Mouse (Mus musculus) myocyte (in vitro differentiated cells): ENCODE data around the gene Slc44a1. TPM values are rescaled to one million over a fixed set of nuclear protein-coding genes. Genes with fewer than 3 reads are reported as not detected.

Source experiments
- H3K27me3 ChIP-seq: one replicate; pipeline ENCODE4 v1.6.1; 2011; ENCODE audit not compliant: control insufficient read depth, insufficient read depth, insufficient read length
- H3K36me3 ChIP-seq: one replicate; pipeline ENCODE4 v1.6.1; 2011; ENCODE audit not compliant: control insufficient read depth, insufficient read depth
- H3K4me2 ChIP-seq: one replicate; pipeline ENCODE4 v1.6.1; 2011; ENCODE audit warnings: low read depth, control low read depth
- H3K4me3 ChIP-seq: one replicate; pipeline ENCODE4 v1.5.1; 2011; ENCODE audit warnings: mild to moderate bottlenecking, control low read depth, moderate library complexity
- H3K79me2 ChIP-seq: one replicate; pipeline ENCODE4 v1.6.1; 2011; ENCODE audit not compliant: control insufficient read depth, insufficient read depth
- H3ac ChIP-seq: one replicate; pipeline ENCODE4 v1.6.1; 2011; ENCODE audit not compliant: control insufficient read depth, insufficient read length
- CEBPB ChIP-seq: IDR thresholded peaks from 2 replicates; pipeline ENCODE4 v1.6.1; 2011; ENCODE audit warnings: mild to moderate bottlenecking, moderate library complexity; ENCODE audit not compliant: poor library complexity, insufficient read depth, severe bottlenecking
- E2F4 ChIP-seq: IDR thresholded peaks from one replicate; pipeline ENCODE4 v1.6.1; 2011; ENCODE audit warnings: mild to moderate bottlenecking, control low read depth, moderate library complexity; ENCODE audit not compliant: insufficient read depth
- MAX ChIP-seq: IDR thresholded peaks from one replicate; pipeline ENCODE4 v1.6.1; 2011; ENCODE audit warnings: low read depth, mild to moderate bottlenecking, control low read depth
- MYOD1 ChIP-seq, 3 experiments: IDR thresholded peaks; one replicate each; pipeline ENCODE4 v1.6.1; 2011; ENCODE audit warnings: control low read depth in 2 of 3, low read depth in 2 of 3, mild to moderate bottlenecking in 2 of 3, moderate library complexity in 1 of 3; ENCODE audit not compliant: insufficient read length in 2 of 3, control insufficient read depth in 1 of 3
- MYOG ChIP-seq, 3 experiments: IDR thresholded peaks; one replicate each; pipeline ENCODE4 v1.6.1; 2011; ENCODE audit warnings: control low read depth in 2 of 3, low read depth in 2 of 3, mild to moderate bottlenecking in 2 of 3; ENCODE audit not compliant: insufficient read length in 2 of 3, control insufficient read depth in 1 of 3, insufficient read depth in 1 of 3
- POLR2A ChIP-seq: IDR thresholded peaks from one replicate; pipeline ENCODE4 v1.6.1; 2011; ENCODE audit warnings: low read depth, mild to moderate bottlenecking, control low read depth, moderate library complexity; ENCODE audit not compliant: insufficient read length
- POLR2AphosphoS2 ChIP-seq: IDR thresholded peaks from one replicate; pipeline ENCODE4 v1.6.1; 2011; ENCODE audit warnings: low read depth, control low read depth; ENCODE audit not compliant: insufficient read length
- REST ChIP-seq: IDR thresholded peaks from one replicate; pipeline ENCODE4 v1.6.1; 2011; ENCODE audit warnings: mild to moderate bottlenecking, control low read depth, moderate library complexity; ENCODE audit not compliant: insufficient read depth, insufficient read length
- SRF ChIP-seq: IDR thresholded peaks from one replicate; pipeline ENCODE4 v1.6.1; 2011; ENCODE audit warnings: low read depth; ENCODE audit not compliant: control insufficient read depth, insufficient read length
- TCF12 ChIP-seq: IDR thresholded peaks from one replicate; pipeline ENCODE4 v1.6.1; 2011; ENCODE audit warnings: mild to moderate bottlenecking, control low read depth; ENCODE audit not compliant: poor library complexity, insufficient read depth, severe bottlenecking
- TCF3 ChIP-seq: IDR thresholded peaks from one replicate; pipeline ENCODE4 v1.6.1; 2011; ENCODE audit warnings: low read depth, control low read depth; ENCODE audit not compliant: insufficient read length
- USF1 ChIP-seq: IDR thresholded peaks from one replicate; pipeline ENCODE4 v1.6.1; 2011; ENCODE audit warnings: low read depth, mild to moderate bottlenecking, control low read depth, moderate library complexity
- polyA plus RNA-seq: library from polyadenylated mRNA; unstranded; fragments of >200 nt; fragmentation: generic; extraction: Trizol; gene quantifications from one replicate; pipeline ENCODE4 v1.2.1, GENCODE M21; 2012; ENCODE audit warnings: missing spikeins

Gene Slc44a1
- polyA plus RNA-seq, 1 experiment, result 43.7 TPM

DNA sequence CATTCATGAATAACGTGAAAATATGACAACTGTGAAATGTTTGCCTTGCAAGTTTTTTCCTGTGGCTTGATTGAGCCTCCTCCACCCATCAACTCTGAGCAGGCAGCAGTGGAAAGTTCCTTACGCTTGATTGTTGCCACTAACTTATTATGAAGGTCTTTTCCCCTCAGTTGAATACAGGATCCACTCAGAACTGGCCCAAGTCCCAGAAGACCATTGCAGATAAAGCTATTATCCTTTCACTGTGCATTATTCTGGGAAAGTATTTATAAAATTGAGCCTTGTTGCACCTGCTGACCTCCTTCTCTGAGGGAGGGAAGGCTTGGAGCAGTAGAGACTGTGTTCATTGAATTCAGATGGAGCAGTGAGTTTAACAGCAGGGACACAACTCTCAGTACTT is 86.2 kb downstream of the Slc44a1 start:
- Histone ChIP-seq H3K36me3 (no peaks in the 10 kb centered on the region), H3K4me2 (no peak overlapping the region), H3ac (no peak overlapping the region), H3K27me3 (no peaks in the 10 kb centered on the region), H3K79me2 (no peaks in the 10 kb centered on the region), H3K4me3 (no peak overlapping the region)
- TF ChIP-seq MYOD1 (IDR thresholded peaks at IDR 0.05; ENCODE audit: control insufficient read depth in 1 of 3, insufficient read length in 2 of 3, low read depth in 2 of 3), result no peak
- TF ChIP-seq REST, result no peak
- no peak for TF ChIP-seq TCF12
- no peak for TF ChIP-seq USF1
- TF ChIP-seq POLR2A, result no peak
- TF ChIP-seq E2F4, result no peak
- TF ChIP-seq MYOG (IDR thresholded peaks at IDR 0.05; ENCODE audit: control insufficient read depth in 1 of 3, insufficient read depth in 1 of 3, insufficient read length in 2 of 3, low read depth in 2 of 3), result no peak
- no peak for TF ChIP-seq TCF3
- TF ChIP-seq SRF, result no peak
- TF ChIP-seq POLR2AphosphoS2, result no peak

DNA sequence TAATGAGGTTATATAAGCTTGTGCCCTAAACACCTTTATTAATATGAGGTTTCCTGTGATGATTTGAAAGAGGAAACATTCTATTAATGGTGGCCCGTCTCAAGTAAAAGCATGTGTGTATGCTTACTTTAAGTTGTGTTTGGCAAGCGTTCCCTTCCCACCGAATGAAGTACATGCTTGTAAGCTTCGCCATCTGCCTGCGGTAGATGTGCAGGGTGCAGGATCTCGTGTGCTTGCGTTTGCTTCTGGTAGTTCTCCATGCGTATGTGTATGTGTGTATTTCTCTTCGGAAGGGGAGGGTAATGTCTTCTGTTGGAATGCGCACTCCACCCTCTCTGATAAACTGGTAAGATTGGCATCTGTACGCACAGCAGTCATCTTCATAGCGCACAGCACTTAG is 95.6 kb downstream of the Slc44a1 start:
- Histone ChIP-seq H3K4me3 (no peak overlapping the region), H3K79me2 (no peaks in the 10 kb centered on the region), H3ac (no peak overlapping the region), H3K4me2 (no peak overlapping the region), H3K36me3 (peaks cover 21% of the 10 kb centered on the region), H3K27me3 (no peaks in the 10 kb centered on the region)
- TF ChIP-seq MYOD1 (IDR thresholded peaks at IDR 0.05; ENCODE audit: control insufficient read depth in 1 of 3, insufficient read length in 2 of 3, low read depth in 2 of 3) (no peak), E2F4 (no peak), TCF12 (no peak), REST (no peak), MAX (no peak), MYOG (IDR thresholded peaks at IDR 0.05; ENCODE audit: control insufficient read depth in 1 of 3, insufficient read depth in 1 of 3, insufficient read length in 2 of 3, low read depth in 2 of 3) (no peak), POLR2A (no peak), TCF3 (no peak), SRF (no peak), CEBPB (no peak), USF1 (no peak), POLR2AphosphoS2 (no peak)

DNA sequence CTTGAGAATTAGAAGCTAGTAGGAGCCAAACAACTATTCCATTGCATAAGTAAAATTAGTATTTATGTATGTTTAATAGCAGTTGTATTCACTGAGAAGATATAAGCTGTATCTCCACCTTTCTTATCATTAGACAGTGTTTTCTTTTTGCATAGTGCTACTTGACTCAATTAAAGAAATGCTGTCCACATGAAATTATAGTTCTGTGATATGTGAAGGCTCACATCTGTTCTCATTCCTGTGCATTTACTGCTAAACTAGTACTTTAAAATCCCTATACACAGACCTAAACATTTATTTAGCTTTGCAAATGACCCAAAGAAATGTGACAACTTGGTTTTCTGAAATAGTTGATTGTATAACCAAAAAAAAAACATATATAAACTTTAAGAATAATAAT is 96.9 kb downstream of the Slc44a1 start:
- Histone ChIP-seq H3ac (no peak overlapping the region), H3K4me2 (no peak overlapping the region), H3K27me3 (no peaks in the 10 kb centered on the region), H3K4me3 (no peak overlapping the region), H3K79me2 (no peaks in the 10 kb centered on the region), H3K36me3 (peaks cover 27% of the 10 kb centered on the region)
- TF ChIP-seq POLR2A (no peak), E2F4 (no peak), POLR2AphosphoS2 (no peak), TCF12 (no peak), CEBPB (no peak), SRF (no peak), MYOD1 (IDR thresholded peaks at IDR 0.05; ENCODE audit: control insufficient read depth in 1 of 3, insufficient read length in 2 of 3, low read depth in 2 of 3) (no peak), TCF3 (no peak), MYOG (IDR thresholded peaks at IDR 0.05; ENCODE audit: control insufficient read depth in 1 of 3, insufficient read depth in 1 of 3, insufficient read length in 2 of 3, low read depth in 2 of 3) (no peak), MAX (no peak), REST (no peak), USF1 (no peak)

DNA sequence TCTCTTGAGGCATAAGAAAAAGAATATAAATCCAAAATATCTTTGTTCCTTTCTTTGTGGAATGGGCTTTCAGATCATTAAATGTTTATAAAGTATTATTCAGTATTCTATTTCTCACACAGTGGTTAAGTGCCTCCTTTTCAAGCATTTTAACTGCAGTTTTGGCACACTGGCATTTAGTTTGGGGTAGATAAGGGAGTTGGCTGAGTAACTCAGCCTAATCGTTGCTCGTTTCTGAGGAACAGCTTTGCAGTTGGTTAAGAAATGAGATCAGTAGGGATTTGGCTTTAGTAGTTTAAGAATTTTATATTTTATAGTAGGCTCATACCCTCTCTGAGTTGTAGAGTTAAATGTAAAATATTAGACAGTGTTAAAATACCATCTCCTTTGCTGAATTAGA is 97.3 kb downstream of the Slc44a1 start:
- Histone ChIP-seq H3K4me3 (no peak overlapping the region), H3ac (no peak overlapping the region), H3K79me2 (no peaks in the 10 kb centered on the region), H3K4me2 (no peak overlapping the region), H3K27me3 (no peaks in the 10 kb centered on the region), H3K36me3 (peaks cover 28% of the 10 kb centered on the region)
- no peak for TF ChIP-seq MYOG (IDR thresholded peaks at IDR 0.05; ENCODE audit: control insufficient read depth in 1 of 3, insufficient read depth in 1 of 3, insufficient read length in 2 of 3, low read depth in 2 of 3)

DNA sequence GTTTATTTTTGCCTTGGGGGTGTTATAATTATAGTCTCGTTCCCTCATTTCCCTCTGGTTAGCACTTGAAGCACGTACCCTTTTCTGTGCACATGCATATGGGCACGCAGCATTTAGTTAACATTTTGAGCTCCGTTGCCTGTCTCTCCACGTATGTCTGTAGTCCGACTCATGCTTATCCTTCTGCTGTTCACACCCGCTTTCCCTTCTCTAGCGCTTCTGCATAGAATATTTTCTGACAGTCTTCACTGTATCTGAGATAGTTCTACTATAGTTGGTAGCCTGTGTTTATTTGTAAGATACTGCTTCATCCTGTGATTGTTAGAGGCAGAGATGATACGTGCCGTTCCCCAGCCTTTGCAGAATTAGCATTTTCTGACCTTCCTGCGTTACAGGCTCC is 98.4 kb downstream of the Slc44a1 start:
- H3ac ChIP-seq, result no peak overlapping the region
- H3K27me3 ChIP-seq, result no peaks in the 10 kb centered on the region
- H3K4me2 ChIP-seq, result no peak overlapping the region
- H3K36me3 ChIP-seq, result peaks cover 29% of the 10 kb centered on the region
- H3K4me3 ChIP-seq, result no peak overlapping the region
- H3K79me2 ChIP-seq, result no peaks in the 10 kb centered on the region
- TF ChIP-seq MYOD1 (IDR thresholded peaks at IDR 0.05; ENCODE audit: control insufficient read depth in 1 of 3, insufficient read length in 2 of 3, low read depth in 2 of 3) (no peak), REST (no peak), POLR2A (no peak), TCF12 (no peak), SRF (no peak), POLR2AphosphoS2 (no peak), MAX (no peak), E2F4 (no peak), USF1 (no peak), TCF3 (no peak)
